Mouse (Mus musculus) Muller cell, postnatal 12 days (primary cell): ENCODE measurements at regions not wholly inside any gene's neighbourhood (a gene's known extent, or its start where the extent isn't known, plus 50 kb on each side); places are given as distances from the start of the nearest gene placed in this dataset.
"Not testable (repeated sequence)": the region's sequence is repeated elsewhere in the genome, so short reads cannot be mapped to it uniquely, and the experiment has no call there.

Experiments used
- DNase-seq: peaks from one replicate; pipeline ENCODE4 v3.0.0-alpha.2; 2015; ENCODE audit errors: inconsistent ontology term

DNA sequence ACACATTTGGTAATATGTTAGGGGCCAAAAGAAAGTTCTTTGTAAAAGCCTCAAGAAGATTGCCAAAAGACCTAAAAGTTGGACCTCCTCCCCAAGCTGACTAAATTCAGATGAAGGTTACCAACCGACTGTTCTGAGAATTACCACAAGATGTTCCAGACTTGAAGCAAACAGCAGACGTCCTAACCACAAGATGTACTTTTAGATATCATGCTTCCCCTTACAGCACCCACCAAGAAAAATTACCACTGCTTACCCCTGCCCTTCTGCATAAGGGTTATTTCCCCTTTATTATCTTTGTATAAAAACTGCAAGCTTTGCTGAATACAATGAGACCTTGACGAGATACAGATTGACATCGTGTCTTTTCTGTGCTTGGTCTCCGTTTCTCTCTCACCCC, 121.6 kb upstream of the Cst10 start:
- no peak for DNase-seq

DNA sequence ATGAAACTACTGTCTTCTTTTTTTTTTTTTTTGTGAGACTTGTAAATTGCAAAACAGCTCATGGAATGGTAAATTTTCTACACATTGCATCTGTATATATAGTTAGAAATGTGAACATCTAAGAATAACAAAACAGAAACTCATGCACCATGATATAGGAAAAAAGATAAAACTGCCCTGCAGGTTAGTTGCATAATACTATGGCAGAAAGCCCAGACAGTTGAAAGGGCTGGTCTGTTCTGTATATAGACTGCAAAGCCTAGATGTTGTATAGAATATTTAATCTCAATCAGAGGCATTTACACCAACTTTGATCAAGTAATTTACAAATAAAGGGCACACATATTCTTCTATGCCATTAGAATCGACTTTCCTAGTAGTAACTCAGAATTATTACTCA, 120.7 kb upstream of the Cst10 start:
- no peak for DNase-seq

DNA sequence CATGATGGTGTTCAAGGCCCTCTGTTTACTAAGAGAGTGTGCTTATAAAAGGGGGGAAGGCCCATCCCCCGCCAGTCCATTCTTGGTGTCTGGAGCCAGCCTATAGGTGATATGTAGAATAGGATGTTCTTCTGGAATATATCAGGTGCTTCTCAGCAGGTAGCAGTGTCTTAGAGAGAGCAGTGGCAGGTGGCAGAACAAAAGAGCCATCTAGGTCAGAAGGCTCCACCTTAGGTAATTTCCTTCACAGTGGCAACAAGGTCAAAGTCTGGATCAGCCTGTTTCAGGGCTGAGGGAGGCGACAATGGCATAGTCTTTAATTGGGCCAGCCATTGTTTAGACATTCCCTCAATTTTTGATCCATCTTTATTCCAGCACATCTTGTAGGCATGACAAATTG, 107.9 kb upstream of the Cst10 start:
- not testable (repeated sequence) for DNase-seq

GRCm38 (mm10) chr2:149305553-149305952, 99.3 kb upstream of the Cst10 start:
- no peak for DNase-seq

- peak; percentile 47 for DNase-seq
Measured at GRCm38 (mm10) chr2:149350239-149350811, 54.5 kb upstream of the Cst10 start.
